Mouse (Mus musculus) splenic B cell, adult 2 months (primary cell): ENCODE measurements around the gene Vmn1r149.
"Not testable (repeated sequence)": the region's sequence is repeated elsewhere in the genome, so short reads cannot be mapped to it uniquely, and the experiment has no call there.

Source experiments
- DNase-seq: peaks from one replicate; pipeline ENCODE4 v3.0.0-alpha.2; 2011; ENCODE audit warnings: low read depth, low spot score
- H3K27me3 ChIP-seq: 2 replicates; pipeline ENCODE4 v1.6.1; 2012; ENCODE audit warnings: mild to moderate bottlenecking, low read length, moderate library complexity, mixed read lengths; ENCODE audit not compliant: control insufficient read depth, poor library complexity, insufficient read depth, severe bottlenecking
- H3K36me3 ChIP-seq: 2 replicates; pipeline ENCODE4 v1.6.1; 2012; ENCODE audit warnings: mild to moderate bottlenecking, low read length, moderate library complexity, mixed read lengths; ENCODE audit not compliant: control insufficient read depth, poor library complexity, insufficient read depth, severe bottlenecking

Gene Vmn1r149

DNA sequence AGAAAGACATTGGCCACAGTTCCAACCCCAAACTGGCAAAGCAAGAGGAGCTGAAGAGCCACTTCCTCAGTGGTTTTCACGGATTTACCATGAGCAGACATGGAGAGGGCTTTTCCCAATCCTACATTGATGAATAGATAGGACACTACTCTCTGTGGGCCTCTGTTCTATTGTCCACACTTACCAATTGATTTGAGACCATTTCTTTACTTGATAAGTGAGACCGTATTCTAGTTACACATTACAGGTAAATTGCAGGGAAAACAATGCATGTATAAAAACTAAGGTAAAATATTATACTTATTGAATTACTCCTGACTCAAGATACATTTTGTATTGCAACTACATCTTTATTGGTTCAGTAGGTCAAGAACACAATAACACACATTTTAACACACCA is at the start of gene Vmn1r149:
Gene Vmn1r149, minus strand, starts transcription at position 101 of the 400 bp plus-strand sequence.
- not testable (repeated sequence) for DNase-seq, H3K27me3 ChIP-seq, H3K36me3 ChIP-seq

DNA sequence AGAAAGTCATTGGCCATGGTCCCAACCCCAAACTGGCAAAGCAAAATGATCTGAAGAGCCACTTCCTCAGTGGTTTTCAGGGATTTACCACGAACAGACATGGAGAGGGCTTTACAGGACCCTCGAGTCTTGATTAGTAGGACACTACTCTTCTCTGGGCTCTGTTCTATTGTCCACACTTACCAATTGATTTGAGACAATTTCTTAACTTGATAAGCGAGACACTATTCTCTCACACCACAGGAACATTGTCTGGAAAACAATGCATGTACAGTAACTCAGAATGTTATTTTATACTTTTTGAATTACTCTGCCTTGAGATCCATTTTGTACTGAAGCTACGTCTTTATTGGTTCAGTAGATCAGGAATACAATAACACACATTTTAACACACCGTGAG is 25.9 kb upstream of the Vmn1r149 start, which contains the start of gene Gm10665:
Gene Gm10665, minus strand, starts transcription at position 101 of the 400 bp plus-strand sequence.
- DNase-seq, H3K36me3 ChIP-seq, H3K27me3 ChIP-seq: not testable (repeated sequence)

DNA sequence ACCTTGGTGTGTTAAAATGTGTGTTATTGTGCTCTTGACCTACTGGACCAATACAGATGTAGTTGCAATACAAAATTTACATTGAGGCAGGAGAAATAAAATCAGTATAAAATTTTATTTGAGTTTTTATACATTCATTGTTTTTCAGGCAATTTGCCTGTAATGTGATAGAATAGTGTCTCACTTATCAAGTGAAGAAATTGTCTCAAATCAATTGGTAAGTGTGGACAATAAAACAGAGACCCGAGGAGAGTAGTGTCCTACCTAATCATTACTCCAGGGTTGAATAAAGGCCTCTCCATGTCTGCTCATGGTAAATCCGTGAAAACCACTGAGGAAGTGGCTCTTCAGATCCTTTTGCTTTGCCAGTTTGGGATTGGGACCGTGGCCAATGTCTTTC is 24.7 kb downstream of the Vmn1r149 start, which contains the start of gene Vmn1r148:
Gene Vmn1r148, plus strand, starts transcription at position 301 of the 400 bp plus-strand sequence.
- DNase-seq, H3K27me3 ChIP-seq, H3K36me3 ChIP-seq: not testable (repeated sequence)
